Mouse (Mus musculus) kidney, adult 2 months (tissue): Measurements from ENCODE around the gene Cckbr.

Source experiments
- CTCF ChIP-seq: fragments of 200-500 bp; conservative IDR thresholded peaks from 2 replicates; pipeline ENCODE4 v1.5.1; 2011; ENCODE audit warnings: low read depth, mild to moderate bottlenecking, control low read depth, low read length, moderate library complexity, mixed read lengths; ENCODE audit not compliant: insufficient read depth, insufficient read length
- POLR2A ChIP-seq: fragments of 200-500 bp; IDR thresholded peaks from one replicate; pipeline ENCODE4 v1.6.1; 2011; ENCODE audit warnings: low read depth, low read length, control low read depth

DNA sequence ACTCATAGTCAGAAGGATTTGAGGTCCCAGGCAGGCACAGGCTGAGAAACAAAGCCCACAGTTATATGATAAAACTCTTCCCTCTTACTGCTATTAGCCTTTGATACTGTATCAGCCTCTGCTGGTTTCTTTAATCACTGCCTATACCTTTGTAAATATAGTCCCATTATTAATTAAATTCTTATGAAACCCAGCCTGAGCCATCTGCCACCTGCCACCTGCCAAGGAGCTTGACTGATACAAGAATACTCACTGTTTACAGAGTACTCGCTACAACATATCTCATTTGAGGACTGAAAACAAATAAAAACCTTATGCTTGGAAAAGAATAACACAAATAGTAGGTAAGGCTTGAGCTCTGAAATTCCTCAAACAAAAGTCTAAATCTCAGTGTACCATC is 30.9 kb upstream of the Cckbr start:
- TF ChIP-seq POLR2A (no peak), CTCF (no peak)
